Mouse (Mus musculus) limb, embryonic 14.5 days (tissue): ENCODE data around the gene Plekho1. TPM values are rescaled to one million over a fixed set of nuclear protein-coding genes. Genes with fewer than 3 reads are reported as not detected.

Experiments
- ATAC-seq: fragments of 200-750 bp; cut with Nextera tagmentation; 2 replicates; pipeline ENCODE4 v1.8.0; 2017; ENCODE audit warnings: low read depth, moderate number of reproducible peaks, moderate TSS enrichment; ENCODE audit not compliant: low FRiP score
- DNase-seq: peaks from one replicate; pipeline ENCODE4 v3.0.0-alpha.2; 2015; ENCODE audit warnings: low spot score
- H3K27ac ChIP-seq: fragments of 300-500 bp; sonication (generic); replicated peaks from 2 replicates; pipeline ENCODE4 v1.5.1; 2014; ENCODE audit warnings: low read depth, mild to moderate bottlenecking, low read length, moderate library complexity, mixed read lengths
- H3K27me3 ChIP-seq: fragments of 300-500 bp; sonication (generic); 2 replicates; pipeline ENCODE4 v1.6.1; 2014; ENCODE audit warnings: low read length, mixed read lengths; ENCODE audit not compliant: control insufficient read depth, insufficient read depth
- H3K36me3 ChIP-seq: fragments of 300-500 bp; sonication (generic); 2 replicates; pipeline ENCODE4 v1.6.1; 2014; ENCODE audit warnings: mild to moderate bottlenecking, low read length, moderate library complexity, mixed read lengths; ENCODE audit not compliant: control insufficient read depth, insufficient read depth
- H3K4me1 ChIP-seq: fragments of 300-500 bp; sonication (generic); 2 replicates; pipeline ENCODE4 v1.6.1; 2014; ENCODE audit warnings: antibody characterized with exemption, low read length, mixed read lengths; ENCODE audit not compliant: control insufficient read depth, insufficient read depth
- H3K4me2 ChIP-seq: fragments of 300-500 bp; sonication (generic); replicated peaks from 2 replicates; pipeline ENCODE4 v1.6.1; 2014; ENCODE audit warnings: low read depth, mild to moderate bottlenecking, low read length, moderate library complexity; ENCODE audit not compliant: severe bottlenecking
- H3K4me3 ChIP-seq: fragments of 300-500 bp; sonication (generic); replicated peaks from 2 replicates; pipeline ENCODE4 v1.5.1; 2014; ENCODE audit warnings: low read length
- H3K9ac ChIP-seq: fragments of 300-500 bp; sonication (generic); 2 replicates; pipeline ENCODE4 v1.6.1; 2014; ENCODE audit warnings: mild to moderate bottlenecking, low read depth, low read length, moderate library complexity; ENCODE audit not compliant: severe bottlenecking
- H3K9me3 ChIP-seq: fragments of 300-500 bp; sonication (generic); 2 replicates; pipeline ENCODE4 v1.6.1; 2016; ENCODE audit warnings: low read length; ENCODE audit not compliant: control insufficient read depth
- POLR2A ChIP-seq: fragments of 200-500 bp; IDR thresholded peaks from 2 replicates; pipeline ENCODE4 v1.8.0; 2012; ENCODE audit warnings: inconsistent platforms, mild to moderate bottlenecking, moderate library complexity, borderline replicate concordance; ENCODE audit not compliant: insufficient read depth, insufficient read length; ENCODE audit errors: extremely low read depth
- WGBS: fragments of 180-500 bp; shearing (Covaris S2); extraction: QIAGEN DNeasy Blood & Tissue Kit; methylation state at CpG from one replicate; pipeline ENCODE4 v1.1.7; 2014; 5-methylcytosine and 5-hydroxymethylcytosine counted together
- polyA plus RNA-seq, 2 experiments: library from polyadenylated mRNA; depleted of rRNA in 1 of 2; stranded (reverse) in 1 of 2; unstranded in 1 of 2; fragments of >200 nt; fragmentation: Nextera tagmentation in 1 of 2; extraction: Ambion mirVana in 1 of 2; gene quantifications; 2 replicates each; pipeline versions ENCODE4 v1.2.1 to v1.2.3; 2012 to 2014

Plekho1 gene
- polyA plus RNA-seq, 2 experiments = 38.0 to 120 TPM

- WGBS = 100% methylated on average over 1 of the region's 1 CpGs
- no peaks in the 10 kb centered on the region for H3K9me3 ChIP-seq
- H3K27ac ChIP-seq = no peak overlapping the region
- no peak for TF ChIP-seq POLR2A
- H3K27me3 ChIP-seq = no peaks in the 10 kb centered on the region
- H3K9ac ChIP-seq = no peak overlapping the region
- peaks cover 52% of the 10 kb centered on the region for H3K36me3 ChIP-seq
- H3K4me1 ChIP-seq = peaks cover 28% of the 10 kb centered on the region
- no peak overlapping the region for H3K4me3 ChIP-seq
- ATAC-seq (no peak), DNase-seq (no peak)
- H3K4me2 ChIP-seq = no peak overlapping the region
Measured at GRCm38 (mm10) chr3:95988138-95988537, 7.7 kb downstream of the Plekho1 start.

GRCm38 (mm10) chr3:95987386-95988110, 8.3 kb downstream of the Plekho1 start:
- Histone ChIP-seq H3K9ac (no peak overlapping the region), H3K36me3 (peaks cover 49% of the 10 kb centered on the region), H3K4me3 (no peak overlapping the region), H3K27ac (no peak overlapping the region), H3K27me3 (no peaks in the 10 kb centered on the region), H3K4me1 (peaks cover 25% of the 10 kb centered on the region), H3K9me3 (no peaks in the 10 kb centered on the region), H3K4me2 (no peak overlapping the region)
- no peak for TF ChIP-seq POLR2A
- ATAC-seq (no peak), DNase-seq (no peak)
- WGBS = 67% methylated on average over 6 of the region's 6 CpGs

GRCm38 (mm10) chr3:95986984-95987383, 8.8 kb downstream of the Plekho1 start:
- ATAC-seq (no peak), DNase-seq (no peak)
- 71% methylated on average over 4 of the region's 4 CpGs for WGBS
- Histone ChIP-seq H3K4me3 (no peak overlapping the region), H3K9me3 (no peaks in the 10 kb centered on the region), H3K36me3 (peaks cover 43% of the 10 kb centered on the region), H3K4me1 (peaks cover 22% of the 10 kb centered on the region), H3K9ac (no peak overlapping the region), H3K27me3 (no peaks in the 10 kb centered on the region), H3K4me2 (no peak overlapping the region), H3K27ac (no peak overlapping the region)
- TF ChIP-seq POLR2A = no peak

DNA sequence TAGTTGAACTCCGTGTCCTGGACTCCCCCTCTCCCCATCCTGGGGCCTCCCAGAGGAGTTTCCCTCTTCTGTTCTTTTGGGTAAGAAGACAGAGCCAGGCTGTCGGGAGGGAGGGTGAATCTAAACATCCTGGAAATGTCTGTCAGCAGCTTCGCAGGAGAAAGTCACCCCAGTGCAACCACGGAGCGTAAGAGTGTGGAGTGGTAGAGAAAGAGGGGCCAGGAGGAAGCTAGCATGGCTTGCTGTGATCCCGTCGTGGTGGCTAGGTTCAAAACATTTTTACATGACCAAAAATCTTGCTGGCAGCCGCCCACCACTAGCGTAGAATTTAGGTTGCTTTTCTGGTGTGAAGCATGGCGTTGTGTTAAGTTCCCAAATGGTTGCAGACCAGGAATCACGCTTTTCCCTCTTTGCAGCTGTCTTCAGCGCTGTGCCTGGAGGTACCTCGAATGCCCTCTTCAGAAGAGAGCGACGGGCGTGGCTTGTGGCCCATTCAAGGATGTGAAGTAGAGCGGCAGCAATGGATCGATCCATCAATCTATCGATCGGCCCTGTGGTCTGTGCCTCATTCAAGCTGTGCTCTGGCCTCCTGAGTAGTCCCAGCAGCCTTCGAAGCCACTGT, 9.7 kb downstream of the Plekho1 start:
- DNase-seq (peak; percentile 62), ATAC-seq (peak; percentile 12; the same call in 1 of the 2 replicates)
- TF ChIP-seq POLR2A = peak; percentile 25; the same call in 1 of the 2 replicates
- Histone ChIP-seq H3K4me3 (peak overlapping the region; percentile 25), H3K27ac (peak overlapping the region; percentile 86), H3K36me3 (peaks cover 34% of the 10 kb centered on the region), H3K4me1 (peaks cover 22% of the 10 kb centered on the region), H3K9me3 (no peaks in the 10 kb centered on the region), H3K9ac (peak overlapping the region; percentile 49; the same call in 1 of the 2 replicates), H3K27me3 (no peaks in the 10 kb centered on the region), H3K4me2 (peak overlapping the region; percentile 61)
- WGBS = 4% methylated on average over 21 of the region's 21 CpGs

DNA sequence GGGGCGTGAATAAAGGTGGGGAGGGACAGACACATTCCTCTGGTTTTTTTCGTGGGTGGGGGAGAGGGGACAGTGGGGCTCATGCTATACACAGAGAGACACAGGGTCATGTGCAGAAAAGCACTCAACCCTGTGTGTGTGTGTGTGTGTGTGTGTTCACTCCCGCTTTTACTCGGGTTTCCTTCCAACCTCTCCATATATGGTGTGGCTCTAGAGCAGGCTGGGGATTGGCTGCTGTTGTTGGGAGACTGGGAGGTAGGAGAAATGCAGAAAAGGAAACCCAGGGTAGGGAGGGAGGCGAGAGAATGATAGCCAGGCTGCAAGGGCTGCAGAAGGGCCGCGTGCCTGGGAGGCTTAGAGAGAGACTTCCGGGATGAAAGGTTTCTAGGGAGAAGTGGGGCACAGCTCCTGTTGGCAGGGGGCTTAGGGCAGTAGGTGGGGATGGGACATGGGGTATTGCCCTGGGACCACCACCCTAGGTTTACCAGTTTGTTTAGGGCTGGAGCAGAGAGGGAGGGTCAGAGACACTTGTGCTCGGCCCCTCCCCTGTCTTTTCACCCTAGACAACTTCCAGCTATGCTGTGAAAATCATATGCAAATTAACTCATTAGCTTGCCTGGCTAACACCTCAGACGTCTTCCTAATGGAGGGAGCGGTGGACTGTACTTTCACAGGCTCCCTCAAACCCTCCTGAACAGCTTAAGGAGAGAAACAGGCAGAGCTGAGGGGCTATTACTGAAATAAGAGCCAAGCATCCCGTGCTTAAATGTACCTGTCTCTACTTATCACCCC, 10.4 kb downstream of the Plekho1 start:
- peak; percentile 36; the same call in 1 of the 2 replicates for TF ChIP-seq POLR2A
- DNase-seq (peak; percentile 90), ATAC-seq (peak; percentile 93)
- H3K36me3 ChIP-seq = peaks cover 27% of the 10 kb centered on the region
- peak overlapping the region; percentile 25 for H3K4me3 ChIP-seq
- peak overlapping the region; percentile 49 for H3K9ac ChIP-seq
- no peaks in the 10 kb centered on the region for H3K27me3 ChIP-seq
- peak overlapping the region; percentile 61 for H3K4me2 ChIP-seq
- WGBS = 4% methylated on average over 11 of the region's 12 CpGs
- peaks cover 22% of the 10 kb centered on the region for H3K4me1 ChIP-seq
- peak overlapping the region; percentile 86 for H3K27ac ChIP-seq
- H3K9me3 ChIP-seq = no peaks in the 10 kb centered on the region
